Mouse (Mus musculus) erythroblast, adult 5-6 weeks (primary cell): ENCODE results near the gene Pcp4. TPM values are rescaled to one million over a fixed set of nuclear protein-coding genes. Genes with fewer than 3 reads are reported as not detected.

Experiments
- ATAC-seq: replicated peaks from 2 replicates; pipeline ENCODE4 v1.8.0; 2016; ENCODE audit warnings: moderate number of reproducible peaks, mild to moderate bottlenecking, moderate TSS enrichment, inconsistent platforms; ENCODE audit not compliant: poor library complexity, low FRiP score, severe bottlenecking
- total RNA-seq, 2 experiments: library from RNA; stranded (forward) in 1 of 2; stranded (reverse) in 1 of 2; fragments of 150-400 nt in 1 of 2; fragments of 200-764, 138-1000 nt in 1 of 2; gene quantifications; 2 replicates each; pipeline versions ENCODE4 v1.2.3 to v1.2.4; 2015 to 2017; ENCODE audit warnings: low replicate concordance in 2 of 2

The Pcp4 gene
- total RNA-seq, 2 experiments from 2014 or later: not detected

DNA sequence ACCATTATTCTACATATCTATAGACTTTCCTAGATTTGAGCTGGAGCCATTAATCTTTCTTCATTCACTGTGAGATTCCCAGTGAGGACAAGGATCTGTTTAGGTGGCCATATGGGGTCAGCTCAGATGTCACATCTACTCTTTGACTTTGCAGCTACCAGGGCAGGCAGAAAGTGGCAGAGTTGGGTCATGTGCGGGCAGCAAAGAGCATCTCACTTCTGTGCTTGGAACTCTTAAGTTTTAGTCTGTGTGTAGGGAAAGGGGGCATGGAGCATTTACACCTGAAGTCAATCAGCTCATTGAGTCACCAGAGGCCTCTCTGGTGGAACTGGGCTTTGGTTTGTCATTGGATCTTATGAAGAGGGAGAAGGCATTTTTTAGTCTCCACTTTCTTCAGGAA lies 90.9 kb downstream of the Pcp4 start:
- ATAC-seq: no peak

- no peak for ATAC-seq
Observed at GRCm38 (mm10) chr16:96559796-96560195, 92.4 kb downstream of the Pcp4 start.

- ATAC-seq: no peak
Observed at GRCm38 (mm10) chr16:96563350-96564257, 96.2 kb downstream of the Pcp4 start.

- no peak for ATAC-seq
Observed at GRCm38 (mm10) chr16:96567428-96567827, 100.0 kb downstream of the Pcp4 start.

Other genes with a start within 250 kb of the Pcp4 start
- gene B3galt5, start 231.8 kb upstream of the Pcp4 start, total RNA-seq (2015; ENCODE audit: low replicate concordance): not detected in 2 replicates
- not detected in 2 replicates for gene B3galt5, start 231.8 kb upstream of the Pcp4 start, total RNA-seq (2017; ENCODE audit: low replicate concordance)
- 29.6 and 33.0 TPM in 2 replicates for gene Itgb2l, start 24.0 kb upstream of the Pcp4 start, total RNA-seq (2015; ENCODE audit: low replicate concordance)
- 28.4 and 42.7 TPM in 2 replicates for gene Itgb2l, start 24.0 kb upstream of the Pcp4 start, total RNA-seq (2017; ENCODE audit: low replicate concordance)